Mouse (Mus musculus): ENCODE measurements at regions not wholly inside any gene's neighbourhood (a gene's known extent, or its start where the extent isn't known, plus 50 kb on each side); places are given as distances from the start of the nearest gene placed in this dataset.

- Histone ChIP-seq H3K9me3 (replicated peaks; ENCODE audit: control insufficient read depth, low read length) (no peaks in the 10 kb centered on the region), H3K27ac (ENCODE audit: low read length) (no peak overlapping the region), H3K4me3 (ENCODE audit: low read depth, low read length) (no peak overlapping the region), H3K4me1 (ENCODE audit: control insufficient read depth, low read depth, low read length) (no peaks in the 10 kb centered on the region), H3K36me3 (ENCODE audit: control insufficient read depth, insufficient read depth) (no peaks in the 10 kb centered on the region), H3K4me2 (ENCODE audit: low read depth, low read length) (no peak overlapping the region), H3K9ac (ENCODE audit: low read depth, low read length) (no peak overlapping the region), H3K27me3 (ENCODE audit: control insufficient read depth, insufficient read depth, low read depth, low read length) (no peaks in the 10 kb centered on the region)
- 62% methylated on average over 4 of the region's 4 CpGs for WGBS (ENCODE audit: insufficient replicate concordance)
- ATAC-seq (ENCODE audit: low read depth) = no peak
Measured at GRCm38 (mm10) chr16:95802207-95802606, 100.3 kb downstream of the Ets2 start.

- no peak for ATAC-seq (ENCODE audit: low read depth)
- Histone ChIP-seq H3K4me1 (ENCODE audit: control insufficient read depth, low read depth, low read length) (no peaks in the 10 kb centered on the region), H3K4me3 (ENCODE audit: low read depth, low read length) (no peak overlapping the region), H3K9me3 (replicated peaks; ENCODE audit: control insufficient read depth, low read length) (no peaks in the 10 kb centered on the region), H3K9ac (ENCODE audit: low read depth, low read length) (no peak overlapping the region), H3K4me2 (ENCODE audit: low read depth, low read length) (no peak overlapping the region), H3K36me3 (ENCODE audit: control insufficient read depth, insufficient read depth) (no peaks in the 10 kb centered on the region), H3K27me3 (ENCODE audit: control insufficient read depth, insufficient read depth, low read depth, low read length) (no peaks in the 10 kb centered on the region), H3K27ac (ENCODE audit: low read length) (no peak overlapping the region)
- WGBS (ENCODE audit: insufficient replicate concordance) = 57% methylated on average over 7 of the region's 7 CpGs
Measured at GRCm38 (mm10) chr16:95800911-95801442, 99.1 kb downstream of the Ets2 start.

GRCm38 (mm10) chr16:95798582-95798981, 96.7 kb downstream of the Ets2 start:
- 34% methylated on average over 9 of the region's 9 CpGs for WGBS (ENCODE audit: insufficient replicate concordance)
- Histone ChIP-seq H3K9ac (ENCODE audit: low read depth, low read length) (no peak overlapping the region), H3K4me1 (ENCODE audit: control insufficient read depth, low read depth, low read length) (no peaks in the 10 kb centered on the region), H3K27ac (ENCODE audit: low read length) (no peak overlapping the region), H3K9me3 (replicated peaks; ENCODE audit: control insufficient read depth, low read length) (no peaks in the 10 kb centered on the region), H3K36me3 (ENCODE audit: control insufficient read depth, insufficient read depth) (no peaks in the 10 kb centered on the region), H3K4me3 (ENCODE audit: low read depth, low read length) (no peak overlapping the region), H3K4me2 (ENCODE audit: low read depth, low read length) (no peak overlapping the region), H3K27me3 (ENCODE audit: control insufficient read depth, insufficient read depth, low read depth, low read length) (no peaks in the 10 kb centered on the region)
- ATAC-seq (ENCODE audit: low read depth) = no peak

GRCm38 (mm10) chr16:95798099-95798498, 96.2 kb downstream of the Ets2 start:
- no peak overlapping the region for H3K4me2 ChIP-seq (ENCODE audit: low read depth, low read length)
- no peak overlapping the region for H3K9ac ChIP-seq (ENCODE audit: low read depth, low read length)
- 54% methylated on average over 11 of the region's 11 CpGs for WGBS (ENCODE audit: insufficient replicate concordance)
- no peak overlapping the region for H3K27ac ChIP-seq (ENCODE audit: low read length)
- H3K36me3 ChIP-seq (ENCODE audit: control insufficient read depth, insufficient read depth) = no peaks in the 10 kb centered on the region
- H3K27me3 ChIP-seq (ENCODE audit: control insufficient read depth, insufficient read depth, low read depth, low read length) = no peaks in the 10 kb centered on the region
- ATAC-seq (ENCODE audit: low read depth) = no peak
- H3K4me1 ChIP-seq (ENCODE audit: control insufficient read depth, low read depth, low read length) = no peaks in the 10 kb centered on the region
- H3K4me3 ChIP-seq (ENCODE audit: low read depth, low read length) = no peak overlapping the region
- no peaks in the 10 kb centered on the region for H3K9me3 ChIP-seq (replicated peaks; ENCODE audit: control insufficient read depth, low read length)

- no peak overlapping the region for H3K27ac ChIP-seq (ENCODE audit: low read length)
- no peaks in the 10 kb centered on the region for H3K4me1 ChIP-seq (ENCODE audit: control insufficient read depth, low read depth, low read length)
- no peak overlapping the region for H3K9ac ChIP-seq (ENCODE audit: low read depth, low read length)
- 38% methylated on average over 2 of the region's 2 CpGs for WGBS (ENCODE audit: insufficient replicate concordance)
- H3K9me3 ChIP-seq (replicated peaks; ENCODE audit: control insufficient read depth, low read length) = no peaks in the 10 kb centered on the region
- H3K4me3 ChIP-seq (ENCODE audit: low read depth, low read length) = no peak overlapping the region
- no peaks in the 10 kb centered on the region for H3K27me3 ChIP-seq (ENCODE audit: control insufficient read depth, insufficient read depth, low read depth, low read length)
- H3K4me2 ChIP-seq (ENCODE audit: low read depth, low read length) = no peak overlapping the region
- peak; percentile 30; the same call in 1 of the 2 replicates for ATAC-seq (ENCODE audit: low read depth)
- H3K36me3 ChIP-seq (ENCODE audit: control insufficient read depth, insufficient read depth) = no peaks in the 10 kb centered on the region
Measured at GRCm38 (mm10) chr16:95797141-95797540, 95.3 kb downstream of the Ets2 start.

DNA sequence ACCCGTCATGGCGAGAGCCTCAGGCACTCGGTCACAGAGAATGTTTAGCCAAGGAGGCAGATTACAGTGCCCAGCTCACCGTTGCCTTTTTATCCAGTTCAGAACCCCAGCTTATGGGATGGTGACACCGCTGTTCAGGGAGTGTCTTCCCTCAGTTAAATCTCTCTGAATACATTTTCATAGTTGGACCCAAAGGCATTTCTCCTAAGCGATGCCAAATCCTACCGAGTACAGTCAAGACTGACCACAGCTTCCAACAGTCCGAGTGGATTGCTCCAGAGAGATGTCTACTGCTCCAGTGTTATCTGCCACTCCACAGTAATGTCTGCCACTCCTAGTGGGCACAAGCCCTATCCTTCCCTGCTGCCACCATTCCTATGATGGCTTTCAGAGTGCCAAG, 93.0 kb downstream of the Ets2 start:
- H3K4me1 ChIP-seq (ENCODE audit: control insufficient read depth, low read depth, low read length) = no peaks in the 10 kb centered on the region
- no peak overlapping the region for H3K27ac ChIP-seq (ENCODE audit: low read length)
- H3K4me3 ChIP-seq (ENCODE audit: low read depth, low read length) = no peak overlapping the region
- WGBS (ENCODE audit: insufficient replicate concordance) = 69% methylated on average over 8 of the region's 8 CpGs
- no peak for ATAC-seq (ENCODE audit: low read depth)
- no peaks in the 10 kb centered on the region for H3K36me3 ChIP-seq (ENCODE audit: control insufficient read depth, insufficient read depth)
- no peak overlapping the region for H3K4me2 ChIP-seq (ENCODE audit: low read depth, low read length)
- H3K27me3 ChIP-seq (ENCODE audit: control insufficient read depth, insufficient read depth, low read depth, low read length) = no peaks in the 10 kb centered on the region
- no peaks in the 10 kb centered on the region for H3K9me3 ChIP-seq (replicated peaks; ENCODE audit: control insufficient read depth, low read length)
- H3K9ac ChIP-seq (ENCODE audit: low read depth, low read length) = no peak overlapping the region

- Histone ChIP-seq H3K4me1 (ENCODE audit: control insufficient read depth, low read depth, low read length) (no peaks in the 10 kb centered on the region), H3K9me3 (replicated peaks; ENCODE audit: control insufficient read depth, low read length) (no peaks in the 10 kb centered on the region), H3K9ac (ENCODE audit: low read depth, low read length) (no peak overlapping the region), H3K27me3 (ENCODE audit: control insufficient read depth, insufficient read depth, low read depth, low read length) (no peaks in the 10 kb centered on the region), H3K4me2 (ENCODE audit: low read depth, low read length) (no peak overlapping the region), H3K27ac (ENCODE audit: low read length) (no peak overlapping the region), H3K36me3 (ENCODE audit: control insufficient read depth, insufficient read depth) (no peaks in the 10 kb centered on the region), H3K4me3 (ENCODE audit: low read depth, low read length) (no peak overlapping the region)
- 58% methylated on average over 10 of the region's 10 CpGs for WGBS (ENCODE audit: insufficient replicate concordance)
- no peak for ATAC-seq (ENCODE audit: low read depth)
Measured at GRCm38 (mm10) chr16:95794281-95794727, 92.4 kb downstream of the Ets2 start.

DNA sequence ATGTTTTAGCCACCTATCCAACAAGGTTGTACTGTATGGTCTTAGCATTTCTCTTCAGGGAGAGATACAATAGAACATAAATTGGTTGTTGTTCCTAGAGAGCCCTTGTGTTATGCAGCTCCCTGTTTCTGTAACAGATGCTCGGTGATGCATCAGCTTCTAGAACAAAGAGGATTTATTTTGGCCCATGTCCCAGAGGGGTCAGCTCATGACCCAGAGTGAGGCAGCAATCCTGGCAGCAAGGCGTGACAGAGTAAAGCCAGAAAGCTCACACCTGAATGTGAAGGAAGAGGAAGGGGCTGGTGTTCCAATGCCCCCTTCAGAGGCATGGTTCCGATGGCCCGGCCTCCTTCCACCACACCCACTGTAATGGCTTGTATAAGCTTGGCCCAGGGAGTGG, 88.8 kb downstream of the Ets2 start:
- WGBS (ENCODE audit: insufficient replicate concordance) = 65% methylated on average over 4 of the region's 4 CpGs
- no peak overlapping the region for H3K4me2 ChIP-seq (ENCODE audit: low read depth, low read length)
- H3K4me1 ChIP-seq (ENCODE audit: control insufficient read depth, low read depth, low read length) = no peaks in the 10 kb centered on the region
- H3K9ac ChIP-seq (ENCODE audit: low read depth, low read length) = no peak overlapping the region
- no peak overlapping the region for H3K27ac ChIP-seq (ENCODE audit: low read length)
- no peak overlapping the region for H3K4me3 ChIP-seq (ENCODE audit: low read depth, low read length)
- H3K9me3 ChIP-seq (replicated peaks; ENCODE audit: control insufficient read depth, low read length) = no peaks in the 10 kb centered on the region
- H3K27me3 ChIP-seq (ENCODE audit: control insufficient read depth, insufficient read depth, low read depth, low read length) = no peaks in the 10 kb centered on the region
- no peaks in the 10 kb centered on the region for H3K36me3 ChIP-seq (ENCODE audit: control insufficient read depth, insufficient read depth)
- no peak for ATAC-seq (ENCODE audit: low read depth)

GRCm38 (mm10) chr16:95789548-95789947, 87.7 kb downstream of the Ets2 start:
- Histone ChIP-seq H3K27ac (ENCODE audit: low read length) (no peak overlapping the region), H3K4me2 (ENCODE audit: low read depth, low read length) (no peak overlapping the region), H3K27me3 (ENCODE audit: control insufficient read depth, insufficient read depth, low read depth, low read length) (no peaks in the 10 kb centered on the region), H3K4me1 (ENCODE audit: control insufficient read depth, low read depth, low read length) (no peaks in the 10 kb centered on the region), H3K4me3 (ENCODE audit: low read depth, low read length) (no peak overlapping the region), H3K9ac (ENCODE audit: low read depth, low read length) (no peak overlapping the region), H3K36me3 (ENCODE audit: control insufficient read depth, insufficient read depth) (no peaks in the 10 kb centered on the region), H3K9me3 (replicated peaks; ENCODE audit: control insufficient read depth, low read length) (no peaks in the 10 kb centered on the region)
- ATAC-seq (ENCODE audit: low read depth) = no peak

Measured in liver, embryonic 16.5 days (tissue).